Mouse (Mus musculus): ENCODE measurements at regions not wholly inside any gene's neighbourhood (a gene's known extent, or its start where the extent isn't known, plus 50 kb on each side); places are given as distances from the start of the nearest gene placed in this dataset.
A peak's percentile ranks its signal among the peaks of the same experiment; 100 is the strongest.

DNA sequence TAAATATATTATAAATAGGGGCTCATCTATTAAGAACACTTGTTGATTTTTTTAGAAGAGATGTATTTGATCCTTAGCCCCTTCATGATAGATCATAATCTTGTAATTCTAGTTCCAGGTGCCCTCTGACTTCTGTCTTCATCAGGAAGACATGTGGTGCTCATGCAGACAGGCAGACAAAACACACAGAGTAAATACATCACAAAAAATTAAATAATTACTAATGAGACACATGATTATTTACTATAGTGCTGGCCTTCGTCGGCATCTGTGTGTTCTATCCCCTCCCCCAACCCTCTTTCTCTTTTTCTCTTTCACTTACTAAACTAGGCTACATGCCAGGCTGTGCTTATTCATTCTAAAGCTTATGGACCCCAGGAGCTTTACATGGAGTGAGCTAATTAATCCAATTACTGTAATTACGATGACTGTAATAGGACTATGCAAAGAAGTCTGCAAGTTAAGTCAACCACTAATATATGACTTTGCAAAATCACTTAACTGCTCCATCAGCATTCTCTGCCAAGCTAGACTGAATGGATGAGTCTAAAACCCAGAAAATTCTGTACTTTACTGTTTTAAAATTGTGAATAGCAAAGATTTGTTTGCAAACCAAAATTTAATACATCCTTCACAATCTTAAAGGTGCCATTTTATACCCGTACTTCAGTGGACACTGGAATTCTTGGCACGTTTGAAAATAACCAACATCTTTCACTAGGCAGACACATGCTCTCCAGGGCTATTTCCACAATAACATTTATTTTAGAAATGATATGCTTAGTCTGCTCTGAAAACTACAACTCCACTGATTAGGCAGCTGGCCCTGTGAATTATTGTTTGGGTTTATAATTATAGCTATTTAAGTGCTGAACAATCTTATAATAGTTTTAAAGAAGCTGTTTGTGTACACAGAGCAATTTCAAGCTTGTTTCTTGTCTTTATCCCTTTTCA, 659.9 kb downstream of the Slc22a22 start:
- no peak overlapping the region for H3K4me2 ChIP-seq
- peak overlapping the region; percentile 11; the same call in 1 of the 2 replicates for H3K27ac ChIP-seq
- no peaks in the 10 kb centered on the region for H3K4me1 ChIP-seq
- no peaks in the 10 kb centered on the region for H3K36me3 ChIP-seq
- no peak overlapping the region for H3K9ac ChIP-seq
- H3K9me3 ChIP-seq, result no peaks in the 10 kb centered on the region
- no peak for ATAC-seq (ENCODE audit: insufficient read depth, low FRiP score, low read depth)
- 28% methylated on average over 5 of the region's 5 CpGs for WGBS
- no peaks in the 10 kb centered on the region for H3K27me3 ChIP-seq (replicated peaks)
- H3K4me3 ChIP-seq (replicated peaks), result no peak overlapping the region

DNA sequence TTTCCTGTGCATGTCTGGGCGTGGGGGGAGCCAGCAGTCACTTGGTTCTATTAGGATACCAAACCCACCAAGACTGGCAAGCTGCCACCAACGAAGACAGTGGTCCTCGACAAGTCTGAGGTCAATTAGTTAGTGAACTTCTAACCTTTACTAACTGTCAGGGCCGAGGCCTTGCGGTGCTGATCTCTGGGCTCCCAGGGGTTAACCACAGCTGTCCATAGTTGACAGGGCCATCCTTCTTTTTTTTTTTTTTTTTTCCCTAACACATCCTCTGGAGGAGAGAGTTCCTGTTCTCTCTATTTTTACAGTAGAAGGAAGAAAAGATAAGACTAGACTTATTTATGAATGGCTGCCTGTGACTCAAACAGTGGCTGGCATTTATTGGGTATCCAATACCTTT, 663.5 kb downstream of the Slc22a22 start:
- H3K4me1 ChIP-seq, result no peaks in the 10 kb centered on the region
- no peak overlapping the region for H3K27ac ChIP-seq
- no peak for ATAC-seq (ENCODE audit: insufficient read depth, low FRiP score, low read depth)
- WGBS, result 28% methylated on average over 5 of the region's 5 CpGs
- H3K4me2 ChIP-seq, result no peak overlapping the region
- no peaks in the 10 kb centered on the region for H3K36me3 ChIP-seq
- no peaks in the 10 kb centered on the region for H3K27me3 ChIP-seq (replicated peaks)
- no peak overlapping the region for H3K4me3 ChIP-seq (replicated peaks)
- H3K9ac ChIP-seq, result no peak overlapping the region
- H3K9me3 ChIP-seq, result no peaks in the 10 kb centered on the region

GRCm38 (mm10) chr15:56810151-56810550, 667.3 kb downstream of the Slc22a22 start:
- Histone ChIP-seq H3K9me3 (no peaks in the 10 kb centered on the region), H3K27me3 (replicated peaks) (no peaks in the 10 kb centered on the region), H3K4me3 (replicated peaks) (no peak overlapping the region), H3K27ac (no peak overlapping the region), H3K4me1 (no peaks in the 10 kb centered on the region), H3K9ac (no peak overlapping the region), H3K36me3 (no peaks in the 10 kb centered on the region), H3K4me2 (peak overlapping the region; percentile 42)
- WGBS, result 57% methylated on average over 13 of the region's 13 CpGs
- no peak for ATAC-seq (ENCODE audit: insufficient read depth, low FRiP score, low read depth)

- H3K36me3 ChIP-seq, result no peaks in the 10 kb centered on the region
- no peak overlapping the region for H3K27ac ChIP-seq
- no peak for ATAC-seq (ENCODE audit: insufficient read depth, low FRiP score, low read depth)
- no peaks in the 10 kb centered on the region for H3K4me1 ChIP-seq
- H3K4me2 ChIP-seq, result no peak overlapping the region
- H3K27me3 ChIP-seq (replicated peaks), result no peaks in the 10 kb centered on the region
- WGBS, result 49% methylated on average over 5 of the region's 5 CpGs
- no peak overlapping the region for H3K4me3 ChIP-seq (replicated peaks)
- H3K9ac ChIP-seq, result no peak overlapping the region
- H3K9me3 ChIP-seq, result no peaks in the 10 kb centered on the region
These were observed 669.8 kb downstream of the Slc22a22 start for GRCm38 (mm10) chr15:56807611-56808010.

- Histone ChIP-seq H3K4me2 (no peak overlapping the region), H3K4me1 (no peaks in the 10 kb centered on the region), H3K36me3 (no peaks in the 10 kb centered on the region), H3K9ac (no peak overlapping the region), H3K27ac (no peak overlapping the region), H3K4me3 (replicated peaks) (no peak overlapping the region), H3K9me3 (no peaks in the 10 kb centered on the region), H3K27me3 (replicated peaks) (no peaks in the 10 kb centered on the region)
- 94% methylated on average over 2 of the region's 2 CpGs for WGBS
- no peak for ATAC-seq (ENCODE audit: insufficient read depth, low FRiP score, low read depth)
These were observed 675.5 kb downstream of the Slc22a22 start for GRCm38 (mm10) chr15:56801933-56802332.

- no peak for ATAC-seq (ENCODE audit: insufficient read depth, low FRiP score, low read depth)
- Histone ChIP-seq H3K9ac (no peak overlapping the region), H3K4me1 (no peaks in the 10 kb centered on the region), H3K27ac (no peak overlapping the region), H3K27me3 (replicated peaks) (no peaks in the 10 kb centered on the region), H3K4me3 (replicated peaks) (no peak overlapping the region), H3K36me3 (no peaks in the 10 kb centered on the region), H3K4me2 (no peak overlapping the region), H3K9me3 (no peaks in the 10 kb centered on the region)
- 66% methylated on average over 5 of the region's 5 CpGs for WGBS
These were observed 702.0 kb downstream of the Slc22a22 start for GRCm38 (mm10) chr15:56775431-56775830.

DNA sequence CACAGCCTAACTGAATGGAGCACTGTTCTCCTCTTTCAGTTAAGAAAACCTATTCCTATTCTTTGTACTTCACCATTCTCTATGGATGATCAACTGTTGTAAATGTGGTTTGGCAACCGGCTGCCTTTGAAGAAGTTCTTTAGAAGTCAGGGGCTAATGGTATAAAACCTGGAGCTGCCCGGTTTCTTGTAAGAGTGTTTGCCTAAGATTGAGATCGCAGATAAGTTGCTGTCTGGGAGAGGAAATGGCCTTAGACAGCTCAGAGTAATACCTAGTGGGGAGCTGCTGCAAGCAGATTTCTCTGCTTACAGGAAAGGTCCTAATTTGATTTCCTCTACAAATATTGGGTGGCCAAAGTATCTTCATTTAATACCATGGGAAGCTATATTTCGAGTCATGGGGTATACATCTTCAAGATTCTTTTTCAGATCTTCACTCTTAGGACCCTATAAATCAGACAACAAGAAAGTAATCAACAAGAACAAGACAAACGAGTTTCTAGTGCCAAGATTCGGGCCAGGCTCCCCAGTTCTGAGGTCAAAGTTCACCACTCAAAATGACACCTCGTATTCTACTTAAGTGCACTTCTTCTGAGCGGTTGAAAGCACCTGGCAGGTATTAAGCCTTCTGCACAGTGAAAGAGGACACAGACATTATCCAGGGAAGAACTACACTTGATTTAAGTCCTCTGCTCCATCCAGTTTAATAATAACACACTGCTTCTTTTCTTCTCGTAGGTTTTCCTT, 702.6 kb downstream of the Slc22a22 start:
- Histone ChIP-seq H3K27ac (no peak overlapping the region), H3K4me3 (replicated peaks) (no peak overlapping the region), H3K27me3 (replicated peaks) (no peaks in the 10 kb centered on the region), H3K36me3 (no peaks in the 10 kb centered on the region), H3K9ac (no peak overlapping the region), H3K9me3 (no peaks in the 10 kb centered on the region), H3K4me2 (no peak overlapping the region), H3K4me1 (no peaks in the 10 kb centered on the region)
- ATAC-seq (ENCODE audit: insufficient read depth, low FRiP score, low read depth), result no peak
- 21% methylated on average over 9 of the region's 9 CpGs for WGBS

GRCm38 (mm10) chr15:56766356-56766755, 711.1 kb downstream of the Slc22a22 start:
- Histone ChIP-seq H3K4me1 (peaks cover 6% of the 10 kb centered on the region; the same call in 1 of the 2 replicates), H3K27me3 (replicated peaks) (no peaks in the 10 kb centered on the region), H3K4me3 (replicated peaks) (no peak overlapping the region), H3K27ac (no peak overlapping the region), H3K9ac (no peak overlapping the region), H3K36me3 (no peaks in the 10 kb centered on the region), H3K9me3 (no peaks in the 10 kb centered on the region), H3K4me2 (no peak overlapping the region)
- ATAC-seq (ENCODE audit: insufficient read depth, low FRiP score, low read depth), result no peak
- WGBS, result 58% methylated on average over 6 of the region's 6 CpGs

GRCm38 (mm10) chr15:56764957-56765482, 712.4 kb downstream of the Slc22a22 start:
- H3K4me2 ChIP-seq, result peak overlapping the region; percentile 36
- peak; percentile 83 for ATAC-seq (ENCODE audit: insufficient read depth, low FRiP score, low read depth)
- H3K27ac ChIP-seq, result no peak overlapping the region
- H3K4me1 ChIP-seq, result peaks cover 6% of the 10 kb centered on the region; the same call in 1 of the 2 replicates
- H3K27me3 ChIP-seq (replicated peaks), result no peaks in the 10 kb centered on the region
- H3K9me3 ChIP-seq, result no peaks in the 10 kb centered on the region
- no peak overlapping the region for H3K9ac ChIP-seq
- 21% methylated on average over 9 of the region's 9 CpGs for WGBS
- H3K4me3 ChIP-seq (replicated peaks), result no peak overlapping the region
- H3K36me3 ChIP-seq, result no peaks in the 10 kb centered on the region

DNA sequence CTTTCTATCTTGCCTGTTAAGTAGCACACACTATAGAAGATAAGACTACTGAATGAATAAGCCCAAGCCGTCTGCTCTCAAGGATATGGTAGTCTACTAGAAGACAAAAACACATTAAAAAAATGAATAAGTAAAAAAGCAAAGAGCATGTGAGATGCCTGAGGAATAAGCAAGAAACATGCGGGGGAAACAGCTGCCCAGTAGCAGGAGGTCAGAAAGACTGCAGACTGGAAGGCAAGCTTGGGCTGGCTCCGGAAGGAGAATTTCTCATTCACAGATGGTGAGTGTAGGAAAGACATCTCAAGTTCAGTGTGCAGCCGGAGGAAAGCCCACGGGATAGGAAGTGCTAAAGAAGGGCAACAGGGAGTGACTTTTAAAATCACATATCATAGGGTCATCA, 713.4 kb downstream of the Slc22a22 start:
- 56% methylated on average over 5 of the region's 5 CpGs for WGBS
- Histone ChIP-seq H3K4me2 (no peak overlapping the region), H3K27ac (no peak overlapping the region), H3K36me3 (no peaks in the 10 kb centered on the region), H3K9ac (no peak overlapping the region), H3K4me1 (peaks cover 6% of the 10 kb centered on the region; the same call in 1 of the 2 replicates), H3K4me3 (replicated peaks) (no peak overlapping the region), H3K27me3 (replicated peaks) (no peaks in the 10 kb centered on the region), H3K9me3 (no peaks in the 10 kb centered on the region)
- no peak for ATAC-seq (ENCODE audit: insufficient read depth, low FRiP score, low read depth)

- Histone ChIP-seq H3K36me3 (no peaks in the 10 kb centered on the region), H3K27ac (no peak overlapping the region), H3K4me3 (replicated peaks) (no peak overlapping the region), H3K4me1 (no peaks in the 10 kb centered on the region), H3K9ac (no peak overlapping the region), H3K27me3 (replicated peaks) (no peaks in the 10 kb centered on the region), H3K4me2 (no peak overlapping the region), H3K9me3 (no peaks in the 10 kb centered on the region)
- WGBS, result 77% methylated on average over 1 of the region's 1 CpGs
- ATAC-seq (ENCODE audit: insufficient read depth, low FRiP score, low read depth), result no peak
These were observed 730.7 kb downstream of the Slc22a22 start for GRCm38 (mm10) chr15:56746698-56747097.

GRCm38 (mm10) chr15:56744915-56745314, 732.5 kb downstream of the Slc22a22 start:
- no peak for ATAC-seq (ENCODE audit: insufficient read depth, low FRiP score, low read depth)
- 47% methylated on average over 4 of the region's 4 CpGs for WGBS
- Histone ChIP-seq H3K9ac (no peak overlapping the region), H3K4me1 (no peaks in the 10 kb centered on the region), H3K36me3 (no peaks in the 10 kb centered on the region), H3K27ac (no peak overlapping the region), H3K27me3 (replicated peaks) (no peaks in the 10 kb centered on the region), H3K9me3 (no peaks in the 10 kb centered on the region), H3K4me3 (replicated peaks) (no peak overlapping the region), H3K4me2 (no peak overlapping the region)
